Mouse (Mus musculus): Measurements from ENCODE around the gene Tmie.

GRCm38 (mm10) chr9:110834411-110834810 lies 45.5 kb downstream of the Tmie start, which contains the start of gene Prss45:
- no peak for TF ChIP-seq CTCF (IDR thresholded peaks at IDR 0.05; ENCODE audit: low read depth)
- no peak for TF ChIP-seq EP300 (IDR thresholded peaks at IDR 0.05; ENCODE audit: low read depth)
